Mouse (Mus musculus): ENCODE data around the gene Pgm2l1.

DNA sequence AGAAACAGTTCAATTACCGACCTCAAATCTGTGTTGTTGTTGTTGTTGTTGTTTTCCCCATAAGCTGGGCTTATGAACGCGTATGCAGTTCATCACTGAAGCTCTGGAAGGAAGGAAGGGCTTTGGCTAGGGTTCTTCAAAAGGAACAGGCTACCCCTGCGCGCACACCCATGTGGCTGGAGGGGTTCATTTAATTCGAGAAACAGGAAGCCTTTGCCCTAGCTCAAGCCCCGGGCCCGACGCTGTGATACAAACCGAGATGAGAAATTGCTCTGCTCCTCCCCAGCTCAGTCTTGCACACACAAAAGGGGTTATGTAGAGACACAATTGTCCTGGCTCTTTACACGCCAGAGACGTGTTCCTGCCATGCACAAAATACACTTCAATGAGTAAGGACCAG is 83.1 kb downstream of the Pgm2l1 start:
- no peak for TF ChIP-seq CTCF (IDR thresholded peaks at IDR 0.05; ENCODE audit: low read depth)
- no peak for TF ChIP-seq EP300 (IDR thresholded peaks at IDR 0.05; ENCODE audit: low read depth)
